Mouse (Mus musculus) limb, embryonic 14.5 days (tissue): ENCODE measurements around the gene Ccdc28b. TPM values are rescaled to one million over a fixed set of nuclear protein-coding genes. Genes with fewer than 3 reads are reported as not detected.

ENCODE experiments used
- ATAC-seq: fragments of 200-750 bp; cut with Nextera tagmentation; 2 replicates; pipeline ENCODE4 v1.8.0; 2017; ENCODE audit warnings: low read depth, moderate number of reproducible peaks, moderate TSS enrichment; ENCODE audit not compliant: low FRiP score
- DNase-seq: peaks from one replicate; pipeline ENCODE4 v3.0.0-alpha.2; 2015; ENCODE audit warnings: low spot score
- H3K27ac ChIP-seq: fragments of 300-500 bp; sonication (generic); replicated peaks from 2 replicates; pipeline ENCODE4 v1.5.1; 2014; ENCODE audit warnings: low read depth, mild to moderate bottlenecking, low read length, moderate library complexity, mixed read lengths
- H3K27me3 ChIP-seq: fragments of 300-500 bp; sonication (generic); 2 replicates; pipeline ENCODE4 v1.6.1; 2014; ENCODE audit warnings: low read length, mixed read lengths; ENCODE audit not compliant: control insufficient read depth, insufficient read depth
- H3K36me3 ChIP-seq: fragments of 300-500 bp; sonication (generic); 2 replicates; pipeline ENCODE4 v1.6.1; 2014; ENCODE audit warnings: mild to moderate bottlenecking, low read length, moderate library complexity, mixed read lengths; ENCODE audit not compliant: control insufficient read depth, insufficient read depth
- H3K4me1 ChIP-seq: fragments of 300-500 bp; sonication (generic); 2 replicates; pipeline ENCODE4 v1.6.1; 2014; ENCODE audit warnings: antibody characterized with exemption, low read length, mixed read lengths; ENCODE audit not compliant: control insufficient read depth, insufficient read depth
- H3K4me2 ChIP-seq: fragments of 300-500 bp; sonication (generic); replicated peaks from 2 replicates; pipeline ENCODE4 v1.6.1; 2014; ENCODE audit warnings: low read depth, mild to moderate bottlenecking, low read length, moderate library complexity; ENCODE audit not compliant: severe bottlenecking
- H3K4me3 ChIP-seq: fragments of 300-500 bp; sonication (generic); replicated peaks from 2 replicates; pipeline ENCODE4 v1.5.1; 2014; ENCODE audit warnings: low read length
- H3K9ac ChIP-seq: fragments of 300-500 bp; sonication (generic); 2 replicates; pipeline ENCODE4 v1.6.1; 2014; ENCODE audit warnings: mild to moderate bottlenecking, low read depth, low read length, moderate library complexity; ENCODE audit not compliant: severe bottlenecking
- H3K9me3 ChIP-seq: fragments of 300-500 bp; sonication (generic); 2 replicates; pipeline ENCODE4 v1.6.1; 2016; ENCODE audit warnings: low read length; ENCODE audit not compliant: control insufficient read depth
- POLR2A ChIP-seq: fragments of 200-500 bp; IDR thresholded peaks from 2 replicates; pipeline ENCODE4 v1.8.0; 2012; ENCODE audit warnings: inconsistent platforms, mild to moderate bottlenecking, moderate library complexity, borderline replicate concordance; ENCODE audit not compliant: insufficient read depth, insufficient read length; ENCODE audit errors: extremely low read depth
- WGBS: fragments of 180-500 bp; shearing (Covaris S2); extraction: QIAGEN DNeasy Blood & Tissue Kit; methylation state at CpG from one replicate; pipeline ENCODE4 v1.1.7; 2014; 5-methylcytosine and 5-hydroxymethylcytosine counted together
- polyA plus RNA-seq, 2 experiments: library from polyadenylated mRNA; depleted of rRNA in 1 of 2; stranded (reverse) in 1 of 2; unstranded in 1 of 2; fragments of >200 nt; fragmentation: Nextera tagmentation in 1 of 2; extraction: Ambion mirVana in 1 of 2; gene quantifications; 2 replicates each; pipeline versions ENCODE4 v1.2.1 to v1.2.3; 2012 to 2014

Gene Ccdc28b
- polyA plus RNA-seq, 2 experiments: 45.7 to 51.0 TPM

- Histone ChIP-seq H3K9me3 (no peaks in the 10 kb centered on the region), H3K4me3 (no peak overlapping the region), H3K36me3 (peaks cover 99% of the 10 kb centered on the region), H3K27me3 (no peaks in the 10 kb centered on the region), H3K9ac (no peak overlapping the region), H3K4me2 (no peak overlapping the region), H3K27ac (no peak overlapping the region), H3K4me1 (no peaks in the 10 kb centered on the region)
- ATAC-seq (no peak), DNase-seq (no peak)
- 81% methylated on average over 4 of the region's 4 CpGs for WGBS
- TF ChIP-seq POLR2A: no peak
These were observed 7.2 kb upstream of the Ccdc28b start for GRCm38 (mm10) chr4:129630944-129631343.

- peaks cover 51% of the 10 kb centered on the region for H3K36me3 ChIP-seq
- no peak overlapping the region for H3K4me3 ChIP-seq
- no peak for TF ChIP-seq POLR2A
- no peaks in the 10 kb centered on the region for H3K27me3 ChIP-seq
- ATAC-seq (no peak), DNase-seq (no peak)
- 72% methylated on average over 6 of the region's 6 CpGs for WGBS
- no peak overlapping the region for H3K9ac ChIP-seq
- no peaks in the 10 kb centered on the region for H3K9me3 ChIP-seq
- H3K4me1 ChIP-seq: peaks cover 19% of the 10 kb centered on the region
- no peak overlapping the region for H3K4me2 ChIP-seq
- no peak overlapping the region for H3K27ac ChIP-seq
These were observed 2.3 kb upstream of the Ccdc28b start for GRCm38 (mm10) chr4:129626035-129626434.

- no peak overlapping the region for H3K27ac ChIP-seq
- no peak for ATAC-seq
- H3K9me3 ChIP-seq: no peaks in the 10 kb centered on the region
- no peak for DNase-seq
- TF ChIP-seq POLR2A: no peak
- no peak overlapping the region for H3K4me3 ChIP-seq
- H3K4me1 ChIP-seq: peaks cover 19% of the 10 kb centered on the region
- H3K4me2 ChIP-seq: peak overlapping the region; percentile 88
- H3K27me3 ChIP-seq: no peaks in the 10 kb centered on the region
- WGBS: 41% methylated on average over 4 of the region's 4 CpGs
- no peak overlapping the region for H3K9ac ChIP-seq
- peaks cover 45% of the 10 kb centered on the region for H3K36me3 ChIP-seq
These were observed 1.7 kb upstream of the Ccdc28b start for GRCm38 (mm10) chr4:129625496-129625895.

GRCm38 (mm10) chr4:129625029-129625370 lies 1.3 kb upstream of the Ccdc28b start:
- Histone ChIP-seq H3K9ac (peak overlapping the region; percentile 76), H3K4me2 (peak overlapping the region; percentile 88), H3K36me3 (peaks cover 40% of the 10 kb centered on the region), H3K27me3 (no peaks in the 10 kb centered on the region), H3K4me1 (peaks cover 19% of the 10 kb centered on the region), H3K27ac (peak overlapping the region; percentile 83), H3K4me3 (peak overlapping the region; percentile 60), H3K9me3 (no peaks in the 10 kb centered on the region)
- no peak for TF ChIP-seq POLR2A
- 5% methylated on average over 6 of the region's 6 CpGs for WGBS
- DNase-seq (peak; percentile 56), ATAC-seq (no peak)

- peaks cover 35% of the 10 kb centered on the region for H3K36me3 ChIP-seq
- peak overlapping the region; percentile 60 for H3K4me3 ChIP-seq
- peak overlapping the region; percentile 76 for H3K9ac ChIP-seq
- ATAC-seq (peak; percentile 87), DNase-seq (peak; percentile 93)
- H3K9me3 ChIP-seq: no peaks in the 10 kb centered on the region
- TF ChIP-seq POLR2A: 0 out of 2 replicates have a peak, but pooled peaks have one; percentile 30
- WGBS: 1% methylated on average over 18 of the region's 18 CpGs
- no peaks in the 10 kb centered on the region for H3K27me3 ChIP-seq
- H3K4me1 ChIP-seq: peaks cover 19% of the 10 kb centered on the region
- peak overlapping the region; percentile 88 for H3K4me2 ChIP-seq
- peak overlapping the region; percentile 83 for H3K27ac ChIP-seq
These were observed 708 bp upstream of the Ccdc28b start for GRCm38 (mm10) chr4:129624281-129625028.
